In the genomic region with DNA sequence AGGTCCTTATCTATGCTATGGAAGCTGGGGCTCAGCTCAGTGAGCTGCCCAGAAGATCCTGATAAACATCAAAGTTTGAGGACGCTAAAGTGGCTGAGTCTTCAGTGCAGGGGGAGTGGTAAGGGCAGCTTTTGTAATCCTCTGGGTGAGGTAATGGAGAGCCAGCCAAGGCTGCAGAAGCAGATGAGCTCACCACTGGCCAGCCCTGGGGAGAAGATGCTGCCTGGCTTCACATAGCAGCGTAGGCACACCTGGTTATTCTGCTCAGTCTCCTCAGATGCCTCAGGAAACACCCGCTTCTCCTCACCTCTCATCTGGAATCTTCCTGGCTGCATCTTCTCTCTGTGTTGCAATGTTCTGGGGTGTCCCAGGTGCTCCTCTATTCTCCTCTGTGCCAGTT, we compare ENCODE assay signal across 31 mouse cellular contexts. TPM values are rescaled to one million over a fixed set of nuclear protein-coding genes. Genes with fewer than 3 reads are reported as not detected.
DNase-seq lines count a peak whose midpoint lies in the region; ATAC-seq and TF ChIP-seq lines count a peak whose summit lies in the region.
"Had no signal": no experiment of that assay in that cellular context is flagged by ENCODE, and none has a peak within 500 bp of the region (broad histone marks: within the 10 kb centered on the region; RNA-seq: fewer than 3 reads in every experiment).

No protein-coding gene starts in this region.

- H3K27ac ChIP-seq in CH12.LX (ENCODE audit: insufficient read depth, low read depth) = no peak overlapping the region
- H3K27ac ChIP-seq in embryonic facial prominence, embryonic 14.5 days (replicated peaks; ENCODE audit: low read depth, low read length) = no peak overlapping the region
- no peak overlapping the region for H3K27ac ChIP-seq in liver, postnatal 0 days (ENCODE audit: low read depth)
- H3K27ac ChIP-seq in heart, adult 2 months = no peak overlapping the region
- no peak overlapping the region for H3K27ac ChIP-seq in heart, embryonic 12.5 days (ENCODE audit: poor library complexity, severe bottlenecking)
- H3K27ac ChIP-seq: embryonic facial prominence, embryonic 15.5 days; hindbrain, embryonic 15.5 days; limb, embryonic 15.5 days; macrophage; midbrain, embryonic 12.5 days had no signal

- H3K4me3 ChIP-seq in CH12.LX (replicated peaks in 1 of 3; ENCODE audit: low read depth in 2 of 3, low read length in 2 of 3, poor library complexity in 1 of 3) = no peak overlapping the region
- no peak overlapping the region for H3K4me3 ChIP-seq in embryonic facial prominence, embryonic 14.5 days (ENCODE audit: low read depth, low read length)
- H3K4me3 ChIP-seq in liver, postnatal 0 days (ENCODE audit: low read depth, low read length) = no peak overlapping the region
- H3K4me3 ChIP-seq in heart, adult 2 months = no peak overlapping the region
- H3K4me3 ChIP-seq in heart, embryonic 12.5 days = no peak overlapping the region
- H3K4me3 ChIP-seq: embryonic facial prominence, embryonic 15.5 days; hindbrain, embryonic 15.5 days; limb, embryonic 15.5 days; midbrain, embryonic 12.5 days had no signal

- peak; percentile 18 for DNase-seq in adrenal gland, adult 8-10 months
- no peak for DNase-seq in adrenal gland, postnatal 25 days
- DNase-seq in CH12.LX (ENCODE audit: extremely low read depth) = no peak
- no peak for DNase-seq in embryonic facial prominence, embryonic 14.5 days (ENCODE audit: low spot score)
- DNase-seq in liver, postnatal 0 days = no peak
- DNase-seq in heart, adult 2 months = no peak
- DNase-seq: cerebellum, adult 18-20 months; cerebellum, postnatal 14 days; forebrain, postnatal 0 days; gastrocnemius, postnatal 14 days; kidney, adult 8-10 months; kidney, postnatal 10 days; left cerebral cortex, postnatal 4 days; lung, adult 2 months had no signal

- intact Hi-C loops in heart, adult 2 months (cut with DNase I) = no loop called here

- TF ChIP-seq POLR2A in CH12.LX (IDR thresholded peaks at IDR 0.05; ENCODE audit: low read depth, low read length) = no peak
- no peak for TF ChIP-seq POLR2A in heart, adult 2 months (IDR thresholded peaks at IDR 0.05; ENCODE audit: insufficient read depth, low read depth, low read length)

- TF ChIP-seq RAD21 in CH12.LX (IDR thresholded peaks at IDR 0.05; ENCODE audit: low read depth, low read length) = no peak

- in situ Hi-C loops in CH12.LX (cut with MboI; ENCODE audit: low pct_ligation_motif_present, low pct_unique_long_range_greater_than_20kb, low sequenced_read_pairs) = no loop called here

- H3K4me2 ChIP-seq in CH12.LX (ENCODE audit: insufficient read depth, low read depth, poor library complexity, severe bottlenecking) = no peak overlapping the region
- no peak overlapping the region for H3K4me2 ChIP-seq in embryonic facial prominence, embryonic 14.5 days (ENCODE audit: low read depth, low read length)
- no peak overlapping the region for H3K4me2 ChIP-seq in liver, postnatal 0 days (ENCODE audit: low read depth, low read length)
- H3K4me2 ChIP-seq in heart, embryonic 12.5 days = no peak overlapping the region
- H3K4me2 ChIP-seq: embryonic facial prominence, embryonic 15.5 days; hindbrain, embryonic 15.5 days; limb, embryonic 15.5 days; midbrain, embryonic 12.5 days had no signal

- peak; percentile 37; the same call in 1 of the 2 replicates for ATAC-seq in embryonic facial prominence, embryonic 14.5 days (ENCODE audit: low read depth)
- ATAC-seq in liver, postnatal 0 days = peak; percentile 53; the same call in 1 of the 2 replicates
- no peak for ATAC-seq in heart, embryonic 12.5 days (ENCODE audit: insufficient number of reproducible peaks, low FRiP score)
- ATAC-seq: CD4-positive, CD25-positive, alpha-beta regulatory T cell, adult 4 months; forebrain, postnatal 0 days; Patski had no signal

- H3K9ac ChIP-seq in CH12.LX (ENCODE audit: insufficient read depth, low read depth) = no peak overlapping the region
- no peak overlapping the region for H3K9ac ChIP-seq in embryonic facial prominence, embryonic 14.5 days (ENCODE audit: low read depth, low read length)
- no peak overlapping the region for H3K9ac ChIP-seq in liver, postnatal 0 days (replicated peaks)
- H3K9ac ChIP-seq in heart, adult 2 months (ENCODE audit: low read depth, low read length) = no peak overlapping the region
- H3K9ac ChIP-seq in heart, embryonic 12.5 days = no peak overlapping the region
- H3K9ac ChIP-seq: embryonic facial prominence, embryonic 15.5 days; forebrain, postnatal 0 days; hindbrain, embryonic 15.5 days; limb, embryonic 15.5 days; midbrain, embryonic 12.5 days had no signal

- peaks cover 3% of the 10 kb centered on the region for H3K9me3 ChIP-seq in CH12.LX (replicated peaks; ENCODE audit: low read length)
- H3K9me3 ChIP-seq in embryonic facial prominence, embryonic 14.5 days (ENCODE audit: control insufficient read depth, low read length) = no peaks in the 10 kb centered on the region
- H3K9me3 ChIP-seq in liver, postnatal 0 days (ENCODE audit: low read length) = no peaks in the 10 kb centered on the region
- H3K9me3 ChIP-seq in heart, embryonic 12.5 days (replicated peaks) = no peaks in the 10 kb centered on the region
- H3K9me3 ChIP-seq: embryonic facial prominence, embryonic 15.5 days; hindbrain, embryonic 15.5 days; limb, embryonic 15.5 days; midbrain, embryonic 12.5 days had no signal

- TF ChIP-seq CTCF in CH12.LX (conservative IDR thresholded peaks at IDR 0.05 in 1 of 2, IDR thresholded peaks at IDR 0.05 in 1 of 2; ENCODE audit: low read depth in 2 of 2, low read length in 2 of 2) = no peak
- TF ChIP-seq CTCF in liver, postnatal 0 days (IDR thresholded peaks at IDR 0.05; ENCODE audit: low read depth) = no peak
- TF ChIP-seq CTCF in heart, adult 2 months (IDR thresholded peaks at IDR 0.05) = no peak

- H3K4me1 ChIP-seq in CH12.LX (ENCODE audit: control insufficient read depth in 1 of 2, insufficient read depth in 2 of 2) = peaks cover 32 to 97% of the 10 kb centered on the region in 2 experiments
- peaks cover 4% of the 10 kb centered on the region for H3K4me1 ChIP-seq in embryonic facial prominence, embryonic 14.5 days (ENCODE audit: control insufficient read depth, insufficient read depth, low read length)
- 0 out of 2 replicates have a peak, but pooled peaks cover 2% of the 10 kb centered on the region for H3K4me1 ChIP-seq in liver, postnatal 0 days (ENCODE audit: insufficient read depth)
- peaks cover under 1% of the 10 kb centered on the region; the same call in 1 of the 2 replicates for H3K4me1 ChIP-seq in heart, adult 2 months (ENCODE audit: control insufficient read depth, insufficient read depth, low read length)
- no peaks in the 10 kb centered on the region for H3K4me1 ChIP-seq in heart, embryonic 12.5 days (replicated peaks)
- H3K4me1 ChIP-seq: hindbrain, embryonic 15.5 days; midbrain, embryonic 12.5 days had no signal

- dilution Hi-C loops in CH12.LX (cut with MboI; ENCODE audit: extremely low pct_ligation_motif_present, extremely low pct_unique_long_range_greater_than_20kb, low sequenced_read_pairs) = no loop called here

- H3K79me2 ChIP-seq in CH12.LX (replicated peaks; ENCODE audit: control insufficient read depth, extremely low read depth, insufficient read depth, poor library complexity, severe bottlenecking) = peaks cover 50% of the 10 kb centered on the region
- no peaks in the 10 kb centered on the region for H3K79me2 ChIP-seq in heart, adult 2 months (replicated peaks; ENCODE audit: control insufficient read depth, insufficient read depth, low read length)

- H3K27me3 ChIP-seq in CH12.LX (replicated peaks) = no peaks in the 10 kb centered on the region
- H3K27me3 ChIP-seq in embryonic facial prominence, embryonic 14.5 days (replicated peaks; ENCODE audit: control insufficient read depth, insufficient read depth, low read length) = no peaks in the 10 kb centered on the region
- no peaks in the 10 kb centered on the region for H3K27me3 ChIP-seq in liver, postnatal 0 days (ENCODE audit: insufficient read depth, low read length)
- no peaks in the 10 kb centered on the region for H3K27me3 ChIP-seq in heart, adult 2 months (ENCODE audit: control insufficient read depth, insufficient read depth, low read length)
- H3K27me3 ChIP-seq in heart, embryonic 12.5 days (replicated peaks) = no peaks in the 10 kb centered on the region
- H3K27me3 ChIP-seq: embryonic facial prominence, embryonic 15.5 days; hindbrain, embryonic 15.5 days; limb, embryonic 15.5 days; midbrain, embryonic 12.5 days; Patski had no signal

- H3K36me3 ChIP-seq in CH12.LX (replicated peaks in 1 of 2; ENCODE audit: control insufficient read depth in 1 of 2, insufficient read depth in 1 of 2, low read length in 1 of 2) = peaks cover 6 to 46% of the 10 kb centered on the region in 2 experiments
- H3K36me3 ChIP-seq in embryonic facial prominence, embryonic 14.5 days (ENCODE audit: control insufficient read depth, insufficient read depth, low read length) = no peaks in the 10 kb centered on the region
- H3K36me3 ChIP-seq in liver, postnatal 0 days (replicated peaks; ENCODE audit: insufficient read depth, low read length) = no peaks in the 10 kb centered on the region
- no peaks in the 10 kb centered on the region for H3K36me3 ChIP-seq in heart, adult 2 months (ENCODE audit: control insufficient read depth, insufficient read depth, low read length)
- no peaks in the 10 kb centered on the region for H3K36me3 ChIP-seq in heart, embryonic 12.5 days
- H3K36me3 ChIP-seq: embryonic facial prominence, embryonic 15.5 days; hindbrain, embryonic 15.5 days; limb, embryonic 15.5 days; midbrain, embryonic 12.5 days had no signal

- 60% methylated on average over 3 of the region's 3 CpGs for WGBS in embryonic facial prominence, embryonic 14.5 days
- WGBS in liver, postnatal 0 days (ENCODE audit: insufficient replicate concordance) = 61% methylated on average over 3 of the region's 3 CpGs
- WGBS in heart, adult 2 months = 46% methylated on average over 3 of the region's 3 CpGs
- 52% methylated on average over 3 of the region's 3 CpGs for WGBS in heart, embryonic 12.5 days

- TF ChIP-seq EP300 in CH12.LX (IDR thresholded peaks at IDR 0.05; ENCODE audit: low read length) = no peak
- TF ChIP-seq EP300 in liver, postnatal 0 days (IDR thresholded peaks at IDR 0.05; ENCODE audit: low read depth) = no peak
- TF ChIP-seq EP300 in heart, adult 2 months (IDR thresholded peaks at IDR 0.05; ENCODE audit: insufficient read depth, low read depth, low read length) = no peak

RNA-seq across cellular contexts. Expression of gene 5330417H12Rik, which starts 0.5 kb away (rescaled TPM):
- total RNA-seq in adrenal gland, adult 8-10 months (2022) = not detected
- total RNA-seq in adrenal gland, postnatal 25 days (2021) = not detected in 2 replicates
- 0.13 TPM in 1 of 2 replicates, not detected in the other for total RNA-seq in CH12.LX (2012; rRNA removed)
- total RNA-seq in CH12.LX (2014; rRNA removed) = not detected in 2 replicates
- polyA plus RNA-seq in CH12.LX (2012; ENCODE audit: insufficient read length, low read depth) = not detected in 2 replicates
- not detected in 2 replicates for polyA plus RNA-seq in embryonic facial prominence, embryonic 14.5 days (2014; fragmentation: Nextera tagmentation; extraction: Ambion mirVana)
- 0.08 TPM in 1 of 2 replicates, not detected in the other for polyA plus RNA-seq in liver, postnatal 0 days (2015; fragmentation: Nextera tagmentation; extraction: Ambion mirVana)
- total RNA-seq in heart, adult 2 months (2021) = not detected
- polyA plus RNA-seq in heart, adult 2 months (2012; rRNA removed) = not detected in 2 replicates
- not detected in 2 replicates for polyA plus RNA-seq in heart, embryonic 12.5 days (2016; fragmentation: Nextera tagmentation; extraction: Ambion mirVana)
- total RNA-seq: ES-E14; forebrain, postnatal 0 days; gastrocnemius, postnatal 14 days; hematopoietic stem cell, adult 5-6 weeks; layer of hippocampus, postnatal 14 days; left cerebral cortex, adult 8-10 months; left cerebral cortex, postnatal 4 days; neutrophil, adult 5-6 weeks had no signal
- polyA plus RNA-seq: CD4-positive, CD25-positive, alpha-beta regulatory T cell, adult 4 months; forebrain, postnatal 0 days; heart, postnatal 0 days; hindbrain, embryonic 15.5 days; intestine, embryonic 14.5 days; limb, embryonic 15.5 days; lung, adult 2 months; macrophage; midbrain, embryonic 12.5 days; Patski; small intestine, adult 2 months; thymus, postnatal 0 days had no signal

RNA-seq across cellular contexts. Expression of gene Ppfibp2, which starts 29.4 kb away (rescaled TPM):
- 1 to 10 TPM; 6.8 to 8.7 (median 7.7) TPM for total RNA-seq in adrenal gland, adult 8-10 months (2022)
- 3.9 and 7.2 TPM in 2 replicates for total RNA-seq in adrenal gland, postnatal 25 days (2021)
- total RNA-seq in CH12.LX (2012; rRNA removed) (27.5 and 40.3 TPM in 2 replicates), CH12.LX (2014; rRNA removed) (30.2 and 32.9 TPM in 2 replicates)
- polyA plus RNA-seq in CH12.LX (2012; ENCODE audit: insufficient read length, low read depth) = 40.2 and 44.7 TPM in 2 replicates
- 12.4 and 14.3 TPM in 2 replicates for polyA plus RNA-seq in embryonic facial prominence, embryonic 14.5 days (2014; fragmentation: Nextera tagmentation; extraction: Ambion mirVana)
- polyA plus RNA-seq in liver, postnatal 0 days (2015; fragmentation: Nextera tagmentation; extraction: Ambion mirVana) = 7.7 and 8.3 TPM in 2 replicates
- total RNA-seq in heart, adult 2 months (2021) = 10 to 100 TPM; 19.9 to 20.1 TPM
- polyA plus RNA-seq in heart, adult 2 months (2012; rRNA removed) = 17.4 and 21.8 TPM in 2 replicates
- polyA plus RNA-seq in heart, embryonic 12.5 days (2016; fragmentation: Nextera tagmentation; extraction: Ambion mirVana) = 6.6 and 7.7 TPM in 2 replicates

RNA-seq across cellular contexts. Expression of gene Olfml1, which starts 57.2 kb away (rescaled TPM):
- 10 to 100 TPM in 2 of 4 experiments, 1 to 10 TPM in 2; 8.9 to 15.2 (median 10.5) TPM for total RNA-seq in adrenal gland, adult 8-10 months (2022)
- total RNA-seq in adrenal gland, postnatal 25 days (2021) = 3.7 and 4.9 TPM in 2 replicates
- total RNA-seq in CH12.LX (2012; rRNA removed) (not detected in 2 replicates), CH12.LX (2014; rRNA removed) (not detected in 2 replicates)
- polyA plus RNA-seq in CH12.LX (2012; ENCODE audit: insufficient read length, low read depth) = not detected in 2 replicates
- 26.9 and 31.3 TPM in 2 replicates for polyA plus RNA-seq in embryonic facial prominence, embryonic 14.5 days (2014; fragmentation: Nextera tagmentation; extraction: Ambion mirVana)
- polyA plus RNA-seq in liver, postnatal 0 days (2015; fragmentation: Nextera tagmentation; extraction: Ambion mirVana) = 1.5 and 1.6 TPM in 2 replicates
- total RNA-seq in heart, adult 2 months (2021) = 1 to 10 TPM; 4.0 to 4.6 TPM
- 4.1 and 6.9 TPM in 2 replicates for polyA plus RNA-seq in heart, adult 2 months (2012; rRNA removed)
- 6.5 and 7.2 TPM in 2 replicates for polyA plus RNA-seq in heart, embryonic 12.5 days (2016; fragmentation: Nextera tagmentation; extraction: Ambion mirVana)
- total RNA-seq: hematopoietic stem cell, adult 5-6 weeks; neutrophil, adult 5-6 weeks had no signal
- polyA plus RNA-seq: macrophage, Patski had no signal
